Mouse (Mus musculus) lung, postnatal 0 days (tissue): ENCODE measurements around the gene Garnl3.

Experiments
- CTCF ChIP-seq: IDR thresholded peaks from 2 replicates; pipeline ENCODE4 v1.5.1; 2016; ENCODE audit warnings: antibody characterized with exemption, mild to moderate bottlenecking
- EP300 ChIP-seq: IDR thresholded peaks from 2 replicates; pipeline ENCODE4 v1.6.1; 2016; ENCODE audit warnings: antibody characterized with exemption, mild to moderate bottlenecking, control low read depth

DNA sequence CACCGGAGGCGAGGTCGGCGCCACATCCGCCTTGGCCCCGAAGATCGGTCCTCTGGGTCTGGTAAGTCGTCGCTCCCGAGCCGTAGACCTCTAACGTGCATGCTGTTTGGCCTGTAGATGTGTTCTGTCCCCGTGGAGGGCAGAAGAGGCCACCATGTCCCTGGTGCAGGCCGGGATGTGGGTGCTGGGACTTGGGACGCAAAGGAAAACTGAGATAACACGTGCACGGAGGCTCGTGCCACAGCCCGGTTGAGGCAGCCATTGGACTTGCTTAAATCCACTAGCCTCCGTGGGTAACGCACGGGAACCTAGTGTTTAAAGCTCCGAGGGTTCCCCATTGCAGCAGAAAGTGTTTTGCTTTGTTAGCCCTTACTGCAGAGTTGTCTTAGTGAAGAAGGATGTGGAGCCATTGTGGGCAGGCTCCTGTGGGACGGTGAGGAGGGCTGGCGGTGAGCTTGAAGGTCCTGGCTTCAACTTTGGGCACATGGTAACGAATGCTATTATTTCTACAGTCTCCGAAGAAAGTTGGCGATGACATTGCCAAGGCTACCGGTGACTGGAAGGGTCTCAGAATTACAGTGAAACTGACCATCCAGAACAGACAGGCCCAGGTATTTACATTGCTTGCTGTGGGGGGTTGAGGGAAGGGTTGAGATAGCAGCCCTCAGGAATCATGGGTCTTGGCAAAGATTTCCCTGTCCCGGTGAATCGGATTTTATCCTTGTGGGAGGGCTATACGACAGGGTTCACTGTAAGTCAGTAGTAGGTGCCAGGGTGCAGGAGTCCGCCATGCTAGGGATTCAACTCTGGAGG, 169.2 kb downstream of the Garnl3 start:
- TF ChIP-seq EP300, result no peak
- no peak for TF ChIP-seq CTCF
